Mouse (Mus musculus) neutrophil, adult 65 days (primary cell): ENCODE results near the gene Cldn34a. TPM values are rescaled to one million over a fixed set of nuclear protein-coding genes. Genes with fewer than 3 reads are reported as not detected.

Experiments
- total RNA-seq: library from RNA; stranded (reverse); gene quantifications from 2 replicates; pipeline ENCODE4 v1.2.4, GENCODE M21; 2023

The Cldn34a gene
- not detected in 2 replicates for total RNA-seq

GRCm38 (mm10) chrX:152563034-152563433 is at the start of gene Cldn34a:
Gene Cldn34a, plus strand, starts transcription at chrX:152563334.

Other genes starting within 250 kb of the Cldn34a start
- gene Kantr, start 235.8 kb upstream of the Cldn34a start, total RNA-seq: 4.7 and 8.0 TPM in 2 replicates
- gene Tspyl2, start 220.9 kb upstream of the Cldn34a start, total RNA-seq: 10.8 and 14.6 TPM in 2 replicates
- gene Gpr173, start 194.6 kb upstream of the Cldn34a start, total RNA-seq: not detected in 2 replicates
- not detected in 2 replicates for gene Shroom2, start 206.1 kb downstream of the Cldn34a start, total RNA-seq
- gene Gpr143, start 218.6 kb downstream of the Cldn34a start, total RNA-seq: not detected in 2 replicates